Mouse (Mus musculus) spleen, adult 2 months (tissue): ENCODE measurements around the gene Gm10282.

Experiments
- CTCF ChIP-seq: fragments of 200-500 bp; IDR thresholded peaks from 2 replicates; pipeline ENCODE4 v1.5.1; 2011; ENCODE audit warnings: mild to moderate bottlenecking, inconsistent platforms; ENCODE audit not compliant: insufficient read depth, insufficient read length, insufficient replicate concordance; ENCODE audit errors: extremely low read depth
- POLR2A ChIP-seq: fragments of 200-500 bp; IDR thresholded peaks from 2 replicates; pipeline ENCODE4 v1.6.1; 2011; ENCODE audit warnings: low read depth, low read length, inconsistent platforms

- no peak for TF ChIP-seq CTCF
- TF ChIP-seq POLR2A, result no peak
These were observed 38.4 kb downstream of the Gm10282 start for GRCm38 (mm10) chr8:72266671-72267070.
